Mouse (Mus musculus): ENCODE results near the gene Hist1h2bh. TPM values are rescaled to one million over a fixed set of nuclear protein-coding genes. Genes with fewer than 3 reads are reported as not detected.
"Not testable (repeated sequence)": the region's sequence is repeated elsewhere in the genome, so short reads cannot be mapped to it uniquely, and the experiment has no call there.

Hist1h2bh gene
- polyA plus RNA-seq, 1 experiment from 2014 or later: 0.22 TPM

DNA sequence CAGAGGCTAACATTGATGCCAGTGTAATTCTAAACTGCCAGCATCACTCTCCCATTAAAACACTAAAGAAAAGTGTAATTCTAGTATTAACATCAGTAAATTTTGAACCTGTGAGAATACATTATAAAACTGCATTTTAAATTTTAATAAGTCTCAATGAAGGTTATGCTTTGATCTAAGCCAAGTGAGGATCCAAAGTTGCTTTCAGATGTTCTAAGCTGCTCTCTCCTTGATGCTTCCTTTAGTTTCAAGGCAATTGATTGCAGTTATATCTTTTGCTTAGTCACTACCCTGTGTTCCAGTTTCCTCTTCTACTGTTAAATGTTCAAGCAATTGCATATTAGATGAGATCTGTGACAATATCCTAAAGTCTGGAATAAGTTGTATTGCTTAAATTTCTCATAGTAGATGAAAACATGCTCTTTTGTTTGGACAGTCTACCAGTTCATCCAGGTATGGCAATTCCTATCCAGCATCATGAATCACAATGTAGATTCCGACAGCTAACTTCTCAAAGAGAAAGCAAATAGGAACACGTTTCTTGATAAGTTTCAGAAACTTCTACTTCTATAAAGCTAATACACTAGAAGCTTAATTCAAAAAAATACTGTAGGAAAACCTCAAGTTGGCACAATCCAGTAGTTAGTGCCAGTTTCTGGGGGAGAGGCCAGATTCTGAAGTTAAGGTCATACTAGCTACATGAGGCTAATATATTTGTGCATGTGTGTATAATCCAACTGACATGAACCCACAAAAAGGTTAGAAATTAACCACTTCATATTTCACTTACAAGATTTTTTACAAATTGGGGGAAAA is 29.2 kb upstream of the Hist1h2bh start:
- Histone ChIP-seq H3K36me3 (no peaks in the 10 kb centered on the region), H3K9me3 (replicated peaks) (no peaks in the 10 kb centered on the region), H3K4me2 (peak overlapping the region; percentile 71), H3K4me1 (peaks cover 40% of the 10 kb centered on the region), H3K4me3 (replicated peaks) (peak overlapping the region; percentile 44), H3K27me3 (replicated peaks) (no peaks in the 10 kb centered on the region), H3K27ac (replicated peaks) (peak overlapping the region; percentile 94), H3K9ac (replicated peaks) (peak overlapping the region; percentile 53)
- WGBS: 47% methylated on average over 2 of the region's 2 CpGs
- no peak for ATAC-seq (ENCODE audit: low FRiP score)

GRCm38 (mm10) chr13:23571504-23572217 is 28.5 kb upstream of the Hist1h2bh start:
- 0% methylated on average over 15 of the region's 34 CpGs for WGBS
- not testable (repeated sequence) for H3K36me3 ChIP-seq; ATAC-seq (ENCODE audit: low FRiP score); H3K27me3 ChIP-seq (replicated peaks); H3K9me3 ChIP-seq (replicated peaks)
- peaks cover 36% of the 10 kb centered on the region for H3K4me1 ChIP-seq
- peak overlapping the region; percentile 44 for H3K4me3 ChIP-seq (replicated peaks)
- peak overlapping the region; percentile 94 for H3K27ac ChIP-seq (replicated peaks)
- peak overlapping the region; percentile 53 for H3K9ac ChIP-seq (replicated peaks)
- peak overlapping the region; percentile 71 for H3K4me2 ChIP-seq

GRCm38 (mm10) chr13:23571022-23571503 is 27.9 kb upstream of the Hist1h2bh start, which contains the start of the genes Hist1h2ae and Hist1h2bg:
TSS of gene Hist1h2ae (minus strand) at chr13:23571220.
TSS of gene Hist1h2bg (plus strand) at chr13:23571396.
- Histone ChIP-seq H3K9me3 (replicated peaks) (no peaks in the 10 kb centered on the region), H3K4me2 (peak within 1 kb of the TSS; percentile 71), H3K27me3 (replicated peaks) (no peaks in the 10 kb centered on the region), H3K9ac (replicated peaks) (peak within 1 kb of the TSS; percentile 53), H3K27ac (replicated peaks) (peak within 1 kb of the TSS; percentile 94), H3K36me3 (no peaks in the 10 kb centered on the region), H3K4me1 (peaks cover 30% of the 10 kb centered on the region), H3K4me3 (replicated peaks) (peak within 1 kb of the TSS; percentile 44)
- WGBS: under 1% methylated on average over 18 of the region's 18 CpGs
- ATAC-seq (ENCODE audit: low FRiP score): peak; percentile 92

DNA sequence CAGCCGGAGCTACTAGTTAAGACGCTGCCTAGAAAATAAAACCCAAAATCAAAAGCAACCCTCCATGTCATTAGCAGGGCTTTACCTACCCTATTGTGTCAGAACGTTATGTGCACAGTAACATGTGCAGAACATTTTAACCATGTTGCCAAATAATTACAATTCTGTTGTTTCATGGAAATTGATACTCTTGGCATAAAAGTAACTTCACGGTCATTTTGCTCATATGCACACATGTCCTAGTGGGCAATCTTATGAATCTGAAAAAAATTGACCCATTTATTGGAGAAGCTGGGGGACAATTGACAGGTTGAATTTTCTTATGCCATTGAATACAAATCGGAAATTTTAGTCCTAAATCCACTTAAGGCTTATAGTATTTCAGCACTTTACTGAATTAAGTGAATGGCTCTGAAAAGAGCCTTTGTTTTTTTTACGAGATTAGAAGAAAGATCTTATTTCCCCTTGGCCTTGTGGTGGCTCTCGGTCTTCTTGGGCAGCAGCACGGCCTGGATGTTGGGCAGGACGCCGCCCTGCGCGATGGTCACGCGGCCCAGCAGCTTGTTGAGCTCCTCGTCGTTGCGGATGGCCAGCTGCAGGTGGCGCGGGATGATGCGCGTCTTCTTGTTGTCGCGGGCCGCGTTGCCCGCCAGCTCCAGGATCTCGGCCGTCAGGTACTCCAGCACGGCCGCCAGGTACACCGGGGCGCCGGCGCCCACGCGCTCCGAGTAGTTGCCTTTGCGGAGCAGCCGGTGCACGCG is 27.2 kb upstream of the Hist1h2bh start:
- Histone ChIP-seq H3K4me2 (peak overlapping the region; percentile 71), H3K9ac (replicated peaks) (peak overlapping the region; percentile 44), H3K4me1 (peaks cover 29% of the 10 kb centered on the region), H3K4me3 (replicated peaks) (peak overlapping the region; percentile 44), H3K27ac (replicated peaks) (peak overlapping the region; percentile 94)
- ATAC-seq (ENCODE audit: low FRiP score): peak; percentile 12
- not testable (repeated sequence) for H3K9me3 ChIP-seq (replicated peaks); H3K36me3 ChIP-seq; H3K27me3 ChIP-seq (replicated peaks)
- under 1% methylated on average over 19 of the region's 41 CpGs for WGBS

- Histone ChIP-seq H3K4me2 (no peak overlapping the region), H3K9ac (replicated peaks) (no peak overlapping the region), H3K27ac (replicated peaks) (peak overlapping the region; percentile 97), H3K9me3 (replicated peaks) (no peaks in the 10 kb centered on the region), H3K36me3 (no peaks in the 10 kb centered on the region), H3K4me3 (replicated peaks) (no peak overlapping the region), H3K4me1 (peaks cover 10% of the 10 kb centered on the region; the same call in 1 of the 2 replicates), H3K27me3 (replicated peaks) (no peaks in the 10 kb centered on the region)
- 95% methylated on average over 2 of the region's 2 CpGs for WGBS
- no peak for ATAC-seq (ENCODE audit: low FRiP score)
Observed at GRCm38 (mm10) chr13:23564482-23564881, 21.3 kb upstream of the Hist1h2bh start.

- Histone ChIP-seq H3K9me3 (replicated peaks) (no peaks in the 10 kb centered on the region), H3K9ac (replicated peaks) (peak overlapping the region; percentile 51), H3K4me2 (peak overlapping the region; percentile 84), H3K4me3 (replicated peaks) (peak overlapping the region; percentile 49), H3K27ac (replicated peaks) (peak overlapping the region; percentile 97), H3K27me3 (replicated peaks) (no peaks in the 10 kb centered on the region), H3K36me3 (no peaks in the 10 kb centered on the region), H3K4me1 (peaks cover 9% of the 10 kb centered on the region; the same call in 1 of the 2 replicates)
- peak; percentile 71 for ATAC-seq (ENCODE audit: low FRiP score)
- 2% methylated on average over 18 of the region's 18 CpGs for WGBS
Observed at GRCm38 (mm10) chr13:23562699-23563462, 19.7 kb upstream of the Hist1h2bh start.

GRCm38 (mm10) chr13:23561883-23562659 is 18.9 kb upstream of the Hist1h2bh start, which contains the start of gene Hist1h3e:
TSS of gene Hist1h3e (minus strand) at chr13:23562369.
- not testable (repeated sequence) for H3K4me1 ChIP-seq; H3K27me3 ChIP-seq (replicated peaks); H3K36me3 ChIP-seq; H3K9me3 ChIP-seq (replicated peaks)
- ATAC-seq (ENCODE audit: low FRiP score): peak; percentile 95
- Histone ChIP-seq H3K27ac (replicated peaks) (peak within 1 kb of the TSS; percentile 97), H3K4me3 (replicated peaks) (peak within 1 kb of the TSS; percentile 49), H3K9ac (replicated peaks) (peak within 1 kb of the TSS; percentile 67), H3K4me2 (peak within 1 kb of the TSS; percentile 84)
- WGBS: 2% methylated on average over 58 of the region's 67 CpGs

DNA sequence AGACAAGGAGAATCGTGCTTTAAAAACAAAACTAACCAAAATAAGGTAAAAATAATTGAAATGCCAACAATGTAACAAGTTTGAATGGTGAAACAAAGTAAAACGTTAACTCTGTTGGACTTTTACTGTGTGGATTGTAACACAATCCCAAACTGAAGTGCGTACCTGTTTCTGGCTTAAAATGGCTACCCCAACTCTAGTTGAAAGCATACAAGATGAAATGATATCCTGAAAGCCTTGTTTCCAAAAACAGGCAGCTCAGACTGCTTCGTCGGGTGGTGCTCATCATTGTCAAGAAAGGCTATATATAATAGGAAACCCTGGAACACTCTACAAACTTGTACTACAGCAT is 18.3 kb upstream of the Hist1h2bh start:
- Histone ChIP-seq H3K4me2 (peak overlapping the region; percentile 84), H3K4me3 (replicated peaks) (peak overlapping the region; percentile 49), H3K4me1 (peaks cover 14% of the 10 kb centered on the region), H3K27ac (replicated peaks) (peak overlapping the region; percentile 97), H3K9ac (replicated peaks) (peak overlapping the region; percentile 67; the same call in 1 of the 2 replicates)
- H3K36me3 ChIP-seq; H3K9me3 ChIP-seq (replicated peaks); ATAC-seq (ENCODE audit: low FRiP score); H3K27me3 ChIP-seq (replicated peaks): not testable (repeated sequence)
- 0% methylated on average over 2 of the region's 5 CpGs for WGBS

DNA sequence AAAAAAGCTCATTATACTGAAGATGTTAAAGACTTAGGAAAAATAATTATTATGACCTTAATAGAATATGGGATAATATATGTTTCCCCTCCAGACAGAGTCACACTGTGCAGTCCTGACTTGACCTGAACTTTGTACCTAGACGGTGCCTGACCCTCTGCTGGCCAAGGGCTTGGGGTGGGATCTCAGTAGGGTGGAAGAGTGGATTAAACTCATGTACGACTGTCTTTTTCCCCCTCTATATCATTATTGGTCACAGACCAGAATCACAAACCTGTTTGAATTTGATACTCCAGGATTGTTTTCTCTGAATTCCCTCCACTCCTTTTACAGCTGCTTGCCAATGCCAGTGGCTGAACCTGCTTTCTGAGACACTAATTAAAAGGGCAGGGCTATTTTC is 17.5 kb upstream of the Hist1h2bh start:
- H3K4me3 ChIP-seq (replicated peaks); ATAC-seq (ENCODE audit: low FRiP score); H3K4me2 ChIP-seq; H3K9ac ChIP-seq (replicated peaks); H3K27ac ChIP-seq (replicated peaks); H3K27me3 ChIP-seq (replicated peaks); H3K9me3 ChIP-seq (replicated peaks); H3K36me3 ChIP-seq: not testable (repeated sequence)
- 32% methylated on average over 2 of the region's 2 CpGs for WGBS
- H3K4me1 ChIP-seq: peaks cover 18% of the 10 kb centered on the region

DNA sequence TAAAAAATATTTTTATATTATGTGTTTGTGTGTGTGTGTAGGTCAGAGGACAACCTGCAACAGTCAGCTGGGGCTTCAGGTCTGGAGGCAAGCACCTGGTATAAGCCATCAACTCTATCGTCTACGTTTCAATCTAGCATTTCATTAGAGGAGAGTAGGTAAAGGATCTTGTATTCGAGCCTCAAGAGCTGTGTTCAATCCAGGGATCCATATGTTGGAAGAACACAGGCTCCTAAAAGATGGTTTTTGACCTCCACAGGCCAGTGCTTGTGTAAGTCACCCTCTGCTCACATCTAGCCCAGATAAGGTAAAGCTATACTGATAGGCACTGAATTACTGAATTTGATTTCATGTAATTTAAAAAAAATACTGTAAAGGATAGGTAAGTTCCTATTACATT is 13.7 kb upstream of the Hist1h2bh start:
- no peaks in the 10 kb centered on the region for H3K9me3 ChIP-seq (replicated peaks)
- 75% methylated on average over 3 of the region's 3 CpGs for WGBS
- H3K4me2 ChIP-seq: peak overlapping the region; percentile 99; the same call in 1 of the 2 replicates
- H3K36me3 ChIP-seq: no peaks in the 10 kb centered on the region
- no peak overlapping the region for H3K4me3 ChIP-seq (replicated peaks)
- H3K27me3 ChIP-seq (replicated peaks): no peaks in the 10 kb centered on the region
- H3K9ac ChIP-seq (replicated peaks): no peak overlapping the region
- no peak for ATAC-seq (ENCODE audit: low FRiP score)
- H3K27ac ChIP-seq (replicated peaks): peak overlapping the region; percentile 54; the same call in 1 of the 2 replicates
- H3K4me1 ChIP-seq: peaks cover 29% of the 10 kb centered on the region

All from neural tube, embryonic 15.5 days (tissue).